Mouse (Mus musculus) frontal cortex, adult (tissue): ENCODE data around the gene Calml3.

Experiments
- ATAC-seq: cut with Nextera tagmentation; 2 replicates; pipeline ENCODE4 v1.9.2; 2017; ENCODE audit warnings: mild to moderate bottlenecking, moderate library complexity, mixed read lengths; ENCODE audit not compliant: low TSS enrichment

The Calml3 gene

GRCm38 (mm10) chr13:3782499-3782898 is 21.6 kb downstream of the Calml3 start:
- ATAC-seq = no peak

GRCm38 (mm10) chr13:3779575-3780226 is 24.4 kb downstream of the Calml3 start:
- ATAC-seq = no peak

- no peak for ATAC-seq
Measured at GRCm38 (mm10) chr13:3778591-3779364, 25.3 kb downstream of the Calml3 start.

GRCm38 (mm10) chr13:3777216-3777912 is 26.8 kb downstream of the Calml3 start:
- ATAC-seq = no peak

GRCm38 (mm10) chr13:3776446-3776845 is 27.7 kb downstream of the Calml3 start:
- peak; percentile 92 for ATAC-seq

- ATAC-seq = no peak
Measured at GRCm38 (mm10) chr13:3774991-3775390, 29.1 kb downstream of the Calml3 start.

- peak; percentile 47 for ATAC-seq
Measured at GRCm38 (mm10) chr13:3774280-3774679, 29.8 kb downstream of the Calml3 start.

- ATAC-seq = no peak
Measured at GRCm38 (mm10) chr13:3773149-3773688, 30.9 kb downstream of the Calml3 start.

GRCm38 (mm10) chr13:3771221-3771620 is 32.9 kb downstream of the Calml3 start:
- no peak for ATAC-seq

- peak; percentile 3; the same call in 1 of the 2 replicates for ATAC-seq
Measured at GRCm38 (mm10) chr13:3770170-3771024, 33.7 kb downstream of the Calml3 start.

GRCm38 (mm10) chr13:3769531-3769930 is 34.6 kb downstream of the Calml3 start:
- ATAC-seq = no peak

- no peak for ATAC-seq
Measured at GRCm38 (mm10) chr13:3768621-3769020, 35.5 kb downstream of the Calml3 start.

GRCm38 (mm10) chr13:3767086-3767485 is 37.0 kb downstream of the Calml3 start:
- ATAC-seq = no peak

GRCm38 (mm10) chr13:3765781-3766180 is 38.3 kb downstream of the Calml3 start:
- ATAC-seq = peak; percentile 91

- no peak for ATAC-seq
Measured at GRCm38 (mm10) chr13:3761131-3761530, 43.0 kb downstream of the Calml3 start.

GRCm38 (mm10) chr13:3758347-3758746 is 45.8 kb downstream of the Calml3 start:
- no peak for ATAC-seq

- no peak for ATAC-seq
Measured at GRCm38 (mm10) chr13:3753291-3753690, 50.8 kb downstream of the Calml3 start.
